In genomic region chr3:54570501-54570900, GRCm38 (mm10) we compare ENCODE assay signal across 21 mouse cellular contexts.
DNase-seq lines count a peak whose midpoint lies in the region; ATAC-seq and TF ChIP-seq lines count a peak whose summit lies in the region.
"Had no signal": no experiment of that assay in that cellular context is flagged by ENCODE, and none has a peak within 500 bp of the region (broad histone marks: within the 10 kb centered on the region; RNA-seq: fewer than 3 reads in every experiment).

No protein-coding gene starts in this region.

- TF ChIP-seq CTCF in forebrain, postnatal 0 days (IDR thresholded peaks at IDR 0.05; ENCODE audit: low read depth), result peak; percentile 23; the same call in 1 of the 2 replicates
- TF ChIP-seq CTCF in lung, postnatal 0 days (IDR thresholded peaks at IDR 0.05), result peak; percentile 8; the same call in 1 of the 2 replicates

- no peak overlapping the region for H3K4me2 ChIP-seq in forebrain, postnatal 0 days (ENCODE audit: low read depth)
- no peak overlapping the region for H3K4me2 ChIP-seq in forebrain, embryonic 13.5 days
- H3K4me2 ChIP-seq in lung, postnatal 0 days (replicated peaks; ENCODE audit: low read depth, low read length), result no peak overlapping the region
- H3K4me2 ChIP-seq: forebrain, embryonic 12.5 days; heart, embryonic 11.5 days; limb, embryonic 12.5 days had no signal

- TF ChIP-seq EP300 in lung, postnatal 0 days (IDR thresholded peaks at IDR 0.05), result no peak

- no peaks in the 10 kb centered on the region for H3K36me3 ChIP-seq in forebrain, postnatal 0 days (ENCODE audit: insufficient read depth)
- no peaks in the 10 kb centered on the region for H3K36me3 ChIP-seq in forebrain, embryonic 13.5 days (ENCODE audit: poor library complexity, severe bottlenecking)
- H3K36me3 ChIP-seq in lung, postnatal 0 days (ENCODE audit: insufficient read depth, low read length), result no peaks in the 10 kb centered on the region
- H3K36me3 ChIP-seq in splenic B cell, adult 2 months (ENCODE audit: control insufficient read depth, insufficient read depth, low read length, poor library complexity, severe bottlenecking), result no peaks in the 10 kb centered on the region
- H3K36me3 ChIP-seq: forebrain, embryonic 12.5 days; limb, embryonic 12.5 days had no signal

- no peak for ATAC-seq in forebrain, postnatal 0 days
- no peak for ATAC-seq in forebrain, embryonic 13.5 days
- ATAC-seq in lung, postnatal 0 days, result no peak
- ATAC-seq: inflammation-experienced regulatory T-cells, adult 6 months; Patski had no signal

- WGBS in forebrain, postnatal 0 days, result 80% methylated on average over 8 of the region's 8 CpGs
- WGBS in forebrain, embryonic 13.5 days, result 77% methylated on average over 8 of the region's 8 CpGs
- 80% methylated on average over 8 of the region's 8 CpGs for WGBS in lung, postnatal 0 days

- H3K4me1 ChIP-seq in forebrain, postnatal 0 days (ENCODE audit: insufficient read depth), result no peaks in the 10 kb centered on the region
- no peaks in the 10 kb centered on the region for H3K4me1 ChIP-seq in forebrain, embryonic 13.5 days
- H3K4me1 ChIP-seq in lung, postnatal 0 days (ENCODE audit: insufficient read depth, low read depth, low read length), result no peaks in the 10 kb centered on the region
- H3K4me1 ChIP-seq: forebrain, embryonic 12.5 days; limb, embryonic 12.5 days had no signal

- no peak overlapping the region for H3K27ac ChIP-seq in forebrain, postnatal 0 days (ENCODE audit: low read depth, low read length)
- H3K27ac ChIP-seq in forebrain, embryonic 13.5 days, result no peak overlapping the region
- no peak overlapping the region for H3K27ac ChIP-seq in lung, postnatal 0 days (ENCODE audit: low read length)
- H3K27ac ChIP-seq: forebrain, embryonic 12.5 days; gastrocnemius, adult 2 months; limb, embryonic 12.5 days had no signal

- H3K9ac ChIP-seq in forebrain, postnatal 0 days, result no peak overlapping the region
- no peak overlapping the region for H3K9ac ChIP-seq in forebrain, embryonic 13.5 days
- no peak overlapping the region for H3K9ac ChIP-seq in lung, postnatal 0 days (replicated peaks; ENCODE audit: low read depth)
- H3K9ac ChIP-seq: forebrain, embryonic 12.5 days; limb, embryonic 12.5 days had no signal

- DNase-seq in forebrain, postnatal 0 days, result no peak
- no peak for DNase-seq in lung, postnatal 0 days (ENCODE audit: low spot score)
- no peak for DNase-seq in lung, postnatal 14 days
- peak; percentile 50 for DNase-seq in ES-CJ7 (ENCODE audit: low read depth, low spot score)
- DNase-seq in splenic B cell, adult 2 months (ENCODE audit: low read depth, low spot score), result peak; percentile 52
- DNase-seq in adrenal gland, adult 8-10 months, result no peak
- DNase-seq in urinary bladder, postnatal 4 days (ENCODE audit: low spot score in 2 of 2), result no peak
- DNase-seq: adrenal gland, adult 2 months; cerebellum, postnatal 14 days; gastrocnemius, adult 2 months; heart, postnatal 4 days; kidney, postnatal 14 days; layer of hippocampus, postnatal 36 days; lung, adult 2 months; right cerebral cortex, adult 18-20 months had no signal

- no peaks in the 10 kb centered on the region for H3K9me3 ChIP-seq in forebrain, postnatal 0 days (ENCODE audit: low read length)
- H3K9me3 ChIP-seq in forebrain, embryonic 13.5 days (replicated peaks), result no peaks in the 10 kb centered on the region
- H3K9me3 ChIP-seq in lung, postnatal 0 days (ENCODE audit: low read length), result no peaks in the 10 kb centered on the region
- H3K9me3 ChIP-seq: forebrain, embryonic 12.5 days; limb, embryonic 12.5 days had no signal

- H3K27me3 ChIP-seq in forebrain, postnatal 0 days (ENCODE audit: insufficient read depth, low read length), result no peaks in the 10 kb centered on the region
- no peaks in the 10 kb centered on the region for H3K27me3 ChIP-seq in forebrain, embryonic 13.5 days
- no peaks in the 10 kb centered on the region for H3K27me3 ChIP-seq in lung, postnatal 0 days (replicated peaks; ENCODE audit: insufficient read depth, low read length)
- H3K27me3 ChIP-seq in splenic B cell, adult 2 months (ENCODE audit: control insufficient read depth, insufficient read depth, low read length, poor library complexity, severe bottlenecking), result no peaks in the 10 kb centered on the region
- H3K27me3 ChIP-seq: forebrain, embryonic 12.5 days; limb, embryonic 12.5 days; Patski had no signal

- H3K4me3 ChIP-seq in forebrain, postnatal 0 days (ENCODE audit: low read depth, low read length), result no peak overlapping the region
- no peak overlapping the region for H3K4me3 ChIP-seq in forebrain, embryonic 13.5 days
- H3K4me3 ChIP-seq in lung, postnatal 0 days (ENCODE audit: low read depth, low read length), result no peak overlapping the region
- H3K4me3 ChIP-seq: forebrain, embryonic 12.5 days; gastrocnemius, adult 2 months; limb, embryonic 12.5 days had no signal

Comparison
In these comparisons a context has a peak if more than half of its experiments do, and no peak if none do; other contexts are left out.
1. DNase-seq: peak in ES-CJ7 (single experiment) and splenic B cell, adult 2 months (single experiment); none in forebrain, postnatal 0 days (single experiment), lung, postnatal 0 days (single experiment), lung, postnatal 14 days (single experiment), adrenal gland, adult 8-10 months (single experiment) and urinary bladder, postnatal 4 days (0 of 2).